Mouse (Mus musculus): Measurements from ENCODE around the gene Agtpbp1. TPM values are rescaled to one million over a fixed set of nuclear protein-coding genes. Genes with fewer than 3 reads are reported as not detected.
A peak's percentile ranks its signal among the peaks of the same experiment; 100 is the strongest.

The Agtpbp1 gene
- polyA plus RNA-seq, 1 experiment from 2014 or later: 11.6 TPM

DNA sequence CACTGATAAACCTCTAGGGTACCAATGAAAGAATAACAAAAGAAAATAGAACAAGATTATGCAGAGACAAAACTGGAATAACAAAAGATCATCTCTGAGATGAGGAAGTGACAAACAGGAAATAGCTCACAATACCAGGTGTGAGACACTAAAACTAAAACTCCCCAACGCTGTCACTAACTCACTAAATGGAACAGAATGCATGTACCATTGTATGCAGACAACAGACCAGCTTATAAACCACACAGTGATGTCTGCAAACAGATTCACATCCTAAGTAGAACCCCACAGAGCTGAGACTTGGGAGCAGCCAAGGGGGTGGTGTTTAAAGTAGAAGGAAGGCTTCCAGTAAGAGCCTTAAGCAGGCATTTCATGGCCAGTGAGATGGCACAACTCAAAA, 128.8 kb downstream of the Agtpbp1 start:
- Histone ChIP-seq H3K4me1 (peaks cover 35% of the 10 kb centered on the region), H3K4me3 (no peak overlapping the region), H3K9me3 (replicated peaks) (no peaks in the 10 kb centered on the region), H3K27ac (no peak overlapping the region), H3K27me3 (ENCODE audit: low read depth, poor library complexity, severe bottlenecking) (no peaks in the 10 kb centered on the region), H3K36me3 (no peaks in the 10 kb centered on the region)
- no peak for DNase-seq (ENCODE audit: low spot score)
- WGBS: 86% methylated on average over 1 of the region's 1 CpGs

DNA sequence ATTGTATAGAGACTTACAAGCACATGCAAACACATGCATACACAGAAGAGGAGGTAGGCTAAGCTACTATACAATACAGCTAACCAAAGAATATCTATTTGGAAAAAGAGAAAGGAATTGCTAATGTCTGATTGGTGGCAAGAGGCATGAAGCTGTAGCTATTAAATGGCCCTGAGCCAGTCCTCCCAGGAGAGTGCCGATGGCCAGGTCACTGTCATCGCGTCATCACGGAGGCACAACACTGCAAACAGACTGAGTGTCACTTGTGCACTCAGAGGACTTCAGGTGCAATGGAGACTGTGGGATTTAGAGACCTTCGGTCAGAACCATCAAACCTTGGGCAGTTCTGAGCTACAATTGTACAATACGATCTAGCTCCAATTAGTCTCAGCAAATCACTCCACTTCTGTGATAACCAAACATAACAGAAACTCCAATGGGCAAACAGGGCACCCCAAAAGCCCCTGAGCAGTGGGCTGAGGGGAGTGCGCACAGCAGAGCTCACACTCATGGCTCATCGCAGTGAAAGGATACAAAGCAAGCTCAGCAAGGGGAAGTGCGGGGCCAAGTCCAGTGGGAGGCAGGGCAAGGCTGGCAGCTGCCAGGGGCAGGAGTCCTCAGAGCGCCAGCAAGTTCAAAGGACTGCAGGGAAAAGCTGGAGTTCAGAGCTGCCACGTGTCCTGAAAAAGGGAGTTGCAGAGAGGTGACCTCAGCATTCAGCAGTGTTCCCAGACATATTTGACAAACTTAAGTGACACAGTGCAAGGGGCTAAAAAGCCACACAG, 130.8 kb downstream of the Agtpbp1 start:
- H3K4me1 ChIP-seq: peaks cover 35% of the 10 kb centered on the region
- H3K9me3 ChIP-seq (replicated peaks): no peaks in the 10 kb centered on the region
- no peak overlapping the region for H3K4me3 ChIP-seq
- WGBS: 92% methylated on average over 11 of the region's 11 CpGs
- no peak for DNase-seq (ENCODE audit: low spot score)
- peak overlapping the region; percentile 79; the same call in 1 of the 2 replicates for H3K27ac ChIP-seq
- no peaks in the 10 kb centered on the region for H3K36me3 ChIP-seq
- H3K27me3 ChIP-seq (ENCODE audit: low read depth, poor library complexity, severe bottlenecking): no peaks in the 10 kb centered on the region

DNA sequence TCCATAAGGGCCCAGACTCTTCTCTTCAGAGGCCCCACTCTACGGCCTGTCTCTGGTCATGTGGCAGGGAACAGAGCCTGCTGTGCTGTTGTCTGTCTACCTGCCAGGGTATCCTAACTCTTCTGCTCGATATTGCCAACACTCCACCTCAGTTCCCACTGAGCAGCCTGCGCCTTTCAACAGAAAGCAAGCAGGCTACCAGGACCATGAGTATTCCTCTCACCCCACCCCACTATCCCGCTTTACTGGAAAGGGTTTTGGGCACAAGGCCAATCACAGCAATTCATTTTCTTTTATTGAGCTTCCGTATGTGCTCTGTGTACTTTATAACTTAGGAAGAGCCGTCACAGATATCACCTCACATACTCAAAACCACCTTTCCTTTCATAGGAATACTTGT, 131.4 kb downstream of the Agtpbp1 start:
- H3K27me3 ChIP-seq (ENCODE audit: low read depth, poor library complexity, severe bottlenecking): no peaks in the 10 kb centered on the region
- no peaks in the 10 kb centered on the region for H3K9me3 ChIP-seq (replicated peaks)
- H3K4me1 ChIP-seq: peaks cover 35% of the 10 kb centered on the region
- H3K4me3 ChIP-seq: no peak overlapping the region
- no peak for DNase-seq (ENCODE audit: low spot score)
- peak overlapping the region; percentile 79 for H3K27ac ChIP-seq
- 92% methylated on average over 6 of the region's 6 CpGs for WGBS
- H3K36me3 ChIP-seq: no peaks in the 10 kb centered on the region

DNA sequence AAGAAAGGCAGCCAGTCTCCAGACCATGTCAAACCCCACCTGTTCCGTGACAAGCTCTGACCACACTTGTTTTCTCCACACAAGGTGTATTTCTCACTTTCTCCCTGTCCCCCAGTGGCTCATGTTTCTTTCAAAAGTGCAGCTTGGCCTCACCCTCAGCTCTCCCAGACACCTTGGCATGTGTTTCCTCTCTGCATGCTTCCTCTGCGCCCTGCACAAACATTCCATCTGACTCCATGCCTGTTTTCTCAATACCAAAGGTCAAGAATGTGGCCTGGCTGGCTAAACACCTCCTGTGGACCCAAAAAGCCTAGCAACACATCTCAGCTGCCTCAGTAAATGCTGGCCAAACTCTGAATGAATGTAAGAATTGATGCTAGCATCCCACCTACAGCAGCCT, 132.0 kb downstream of the Agtpbp1 start:
- peak; percentile 35 for DNase-seq (ENCODE audit: low spot score)
- Histone ChIP-seq H3K27ac (peak overlapping the region; percentile 79; the same call in 1 of the 2 replicates), H3K36me3 (no peaks in the 10 kb centered on the region), H3K4me1 (peaks cover 31% of the 10 kb centered on the region), H3K9me3 (replicated peaks) (no peaks in the 10 kb centered on the region), H3K27me3 (ENCODE audit: low read depth, poor library complexity, severe bottlenecking) (no peaks in the 10 kb centered on the region), H3K4me3 (no peak overlapping the region)
- 53% methylated on average over 2 of the region's 2 CpGs for WGBS

DNA sequence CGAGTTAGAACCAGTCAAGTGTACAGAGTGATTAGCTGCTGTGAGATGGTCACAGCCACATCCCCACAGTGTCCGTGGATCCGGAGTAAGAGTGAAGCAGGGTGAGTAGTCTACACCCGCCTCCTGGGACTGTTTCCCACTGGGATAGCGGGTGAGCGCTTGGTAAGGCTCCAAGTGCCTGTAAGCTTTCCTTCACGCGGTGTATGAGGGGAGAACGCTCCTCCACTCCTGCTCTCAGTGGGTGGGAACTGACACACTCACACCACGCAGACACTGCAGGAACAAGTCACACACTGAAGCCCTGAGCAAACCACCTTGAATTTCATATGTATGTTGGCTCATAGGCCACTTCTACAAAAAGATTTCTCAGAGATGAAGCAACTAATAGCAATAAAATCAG, 134.2 kb downstream of the Agtpbp1 start:
- no peak overlapping the region for H3K4me3 ChIP-seq
- 95% methylated on average over 10 of the region's 10 CpGs for WGBS
- no peaks in the 10 kb centered on the region for H3K36me3 ChIP-seq
- no peaks in the 10 kb centered on the region for H3K27me3 ChIP-seq (ENCODE audit: low read depth, poor library complexity, severe bottlenecking)
- peaks cover 31% of the 10 kb centered on the region for H3K4me1 ChIP-seq
- H3K9me3 ChIP-seq (replicated peaks): no peaks in the 10 kb centered on the region
- DNase-seq (ENCODE audit: low spot score): no peak
- no peak overlapping the region for H3K27ac ChIP-seq

DNA sequence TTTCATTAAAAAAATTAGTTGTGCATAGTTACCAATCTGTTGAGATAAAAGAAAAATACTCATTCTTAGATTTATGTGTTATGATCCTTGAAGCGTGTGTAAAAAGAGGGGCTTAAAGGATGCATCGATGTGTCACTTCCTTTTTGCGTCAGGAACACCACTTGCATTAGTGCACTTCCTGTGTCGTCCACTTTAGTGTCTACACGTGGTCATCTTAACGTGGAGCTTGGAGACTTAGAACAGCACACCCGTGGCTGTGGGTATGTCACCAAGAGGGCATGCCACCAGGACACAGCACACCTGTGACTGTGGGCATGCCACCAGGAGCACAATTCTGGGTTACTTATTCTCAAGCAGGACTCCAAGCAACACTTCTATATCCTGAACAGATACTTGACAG, 137.9 kb downstream of the Agtpbp1 start:
- 86% methylated on average over 7 of the region's 7 CpGs for WGBS
- H3K9me3 ChIP-seq (replicated peaks): no peaks in the 10 kb centered on the region

DNA sequence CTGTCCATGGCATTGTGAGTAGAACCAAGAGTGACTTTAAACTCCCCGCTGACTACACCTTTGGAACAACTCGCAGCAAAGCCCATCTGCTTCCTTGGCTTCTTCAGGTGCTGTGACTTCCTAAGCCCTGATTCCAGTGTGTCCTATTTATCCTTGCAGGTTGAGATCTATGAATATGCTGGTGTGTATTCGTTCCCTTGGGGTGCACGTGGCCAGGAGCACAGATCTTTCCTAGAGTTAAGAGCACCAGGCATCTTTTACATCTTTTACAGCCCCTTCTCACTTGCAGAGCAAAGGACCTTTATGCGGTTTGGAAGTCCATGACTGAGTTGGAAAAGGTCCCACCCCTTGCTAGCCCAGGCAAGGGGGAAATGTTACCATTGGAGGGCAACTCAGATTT, 139.8 kb downstream of the Agtpbp1 start:
- H3K36me3 ChIP-seq: no peaks in the 10 kb centered on the region
- H3K4me3 ChIP-seq: no peak overlapping the region
- no peaks in the 10 kb centered on the region for H3K27me3 ChIP-seq (ENCODE audit: low read depth, poor library complexity, severe bottlenecking)
- no peaks in the 10 kb centered on the region for H3K9me3 ChIP-seq (replicated peaks)
- no peak for DNase-seq (ENCODE audit: low spot score)
- WGBS: 87% methylated on average over 5 of the region's 5 CpGs
- H3K4me1 ChIP-seq: peaks cover 13% of the 10 kb centered on the region
- no peak overlapping the region for H3K27ac ChIP-seq

More for the DNA sequence above, 137.9 kb downstream of the Agtpbp1 start:
- no peaks in the 10 kb centered on the region for H3K27me3 ChIP-seq (ENCODE audit: low read depth, poor library complexity, severe bottlenecking)
- DNase-seq (ENCODE audit: low spot score): no peak
- H3K4me1 ChIP-seq: peaks cover 19% of the 10 kb centered on the region
- no peak overlapping the region for H3K4me3 ChIP-seq
- no peak overlapping the region for H3K27ac ChIP-seq
- H3K36me3 ChIP-seq: no peaks in the 10 kb centered on the region

DNA sequence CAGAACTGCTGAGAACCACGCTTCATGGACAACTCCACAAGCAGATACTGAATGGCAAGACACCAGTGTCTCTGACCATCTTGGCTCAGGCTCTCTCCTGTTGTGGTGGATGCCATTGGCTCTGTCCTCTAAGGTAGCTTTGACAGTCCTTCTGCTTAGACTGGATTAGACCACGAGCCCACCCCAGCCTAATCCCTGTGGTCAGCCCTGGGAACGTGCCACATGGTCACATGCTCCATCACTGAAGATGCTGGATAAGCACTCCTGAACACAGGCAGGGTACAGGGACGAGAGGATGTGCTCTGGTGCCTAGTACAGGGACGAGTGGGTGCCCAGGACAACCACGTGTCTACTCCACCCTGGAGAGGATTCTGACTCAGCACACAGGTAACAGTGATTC, 140.7 kb downstream of the Agtpbp1 start:
- H3K27me3 ChIP-seq (ENCODE audit: low read depth, poor library complexity, severe bottlenecking): no peaks in the 10 kb centered on the region
- H3K4me3 ChIP-seq: no peak overlapping the region
- H3K4me1 ChIP-seq: peaks cover 13% of the 10 kb centered on the region
- H3K9me3 ChIP-seq (replicated peaks): no peaks in the 10 kb centered on the region
- no peaks in the 10 kb centered on the region for H3K36me3 ChIP-seq
- no peak for DNase-seq (ENCODE audit: low spot score)
- no peak overlapping the region for H3K27ac ChIP-seq
- WGBS: 85% methylated on average over 6 of the region's 6 CpGs

DNA sequence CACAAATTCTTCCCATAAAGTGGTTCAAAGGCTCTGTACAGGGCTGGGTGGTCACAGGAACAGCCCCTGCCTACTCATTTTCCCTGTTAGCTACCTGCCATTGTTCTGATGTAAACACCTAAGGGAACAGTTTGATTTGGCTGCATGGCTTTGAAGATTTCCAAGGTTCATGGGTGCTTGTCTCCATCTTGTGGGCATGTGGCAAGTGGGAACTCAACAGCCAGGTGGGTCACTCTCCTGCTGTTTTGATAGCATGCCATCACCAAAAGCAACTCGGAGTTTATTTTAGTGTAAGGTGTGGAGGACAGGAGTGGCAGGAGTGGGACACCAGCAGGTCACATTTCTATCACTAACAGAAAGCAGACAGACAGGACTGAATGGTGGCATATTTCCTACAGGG, 145.3 kb downstream of the Agtpbp1 start:
- Histone ChIP-seq H3K9me3 (replicated peaks) (no peaks in the 10 kb centered on the region), H3K36me3 (no peaks in the 10 kb centered on the region), H3K27me3 (ENCODE audit: low read depth, poor library complexity, severe bottlenecking) (no peaks in the 10 kb centered on the region), H3K4me3 (no peak overlapping the region), H3K27ac (no peak overlapping the region), H3K4me1 (peaks cover 18% of the 10 kb centered on the region)
- no peak for DNase-seq (ENCODE audit: low spot score)
- 85% methylated on average over 1 of the region's 1 CpGs for WGBS

DNA sequence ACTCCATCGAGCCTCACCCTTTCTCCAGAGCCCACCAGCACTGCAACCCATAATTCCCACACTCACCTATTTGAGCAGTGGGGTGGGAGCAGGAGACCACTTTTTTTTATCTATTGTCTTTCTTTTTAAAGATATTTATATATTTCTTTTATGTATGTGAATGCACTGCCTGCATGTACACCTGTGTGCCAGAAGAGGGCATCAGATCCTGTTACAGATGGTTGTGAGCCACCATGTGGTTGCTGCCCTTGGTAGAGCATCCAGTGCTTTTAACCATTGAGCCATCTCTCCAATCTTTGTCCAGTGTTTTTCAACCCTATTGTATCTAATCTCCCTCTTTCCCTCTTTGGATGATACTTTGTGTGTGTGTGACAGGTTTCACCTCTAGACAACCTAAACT, 150.5 kb downstream of the Agtpbp1 start:
- Histone ChIP-seq H3K4me1 (peaks cover 17% of the 10 kb centered on the region), H3K4me3 (no peak overlapping the region), H3K27ac (no peak overlapping the region), H3K27me3 (ENCODE audit: low read depth, poor library complexity, severe bottlenecking) (no peaks in the 10 kb centered on the region), H3K9me3 (replicated peaks) (no peaks in the 10 kb centered on the region), H3K36me3 (no peaks in the 10 kb centered on the region)
- 100% methylated on average over 1 of the region's 1 CpGs for WGBS
- no peak for DNase-seq (ENCODE audit: low spot score)

DNA sequence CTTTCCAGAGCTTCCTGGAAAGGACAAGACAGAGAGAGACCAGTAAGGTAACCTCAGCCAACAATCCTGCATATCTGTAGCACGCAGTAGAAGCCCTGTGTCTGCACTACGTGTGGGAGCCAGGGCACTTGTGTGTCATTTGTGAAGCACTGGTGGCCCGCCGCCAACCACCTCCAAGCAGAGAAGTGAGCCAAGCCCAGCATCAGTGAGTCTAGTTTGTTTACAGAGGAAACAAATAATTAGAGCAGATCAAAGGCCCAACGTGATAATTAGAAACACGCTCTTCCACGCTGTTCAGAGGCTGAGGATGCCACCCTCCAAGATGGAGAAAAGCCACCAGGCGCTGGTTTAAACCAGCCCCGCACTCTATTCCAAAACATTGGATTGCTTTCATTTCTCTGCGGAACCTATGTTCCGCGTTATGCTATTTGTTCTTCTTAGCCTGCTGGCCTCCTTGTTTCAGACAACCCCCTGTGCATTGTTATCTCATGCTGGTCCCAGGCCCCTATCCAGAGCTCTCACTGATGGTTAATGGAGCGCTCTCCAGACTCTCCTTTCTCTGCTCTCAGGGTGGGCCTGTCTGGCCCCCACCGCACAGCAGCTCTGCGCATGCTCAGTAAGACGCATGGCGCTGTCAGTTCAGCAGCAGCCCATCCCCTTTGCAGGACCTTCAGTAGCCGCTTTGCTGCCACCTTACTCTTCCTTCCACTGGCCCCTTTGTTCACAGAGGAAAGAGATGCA, 153.7 kb downstream of the Agtpbp1 start:
- Histone ChIP-seq H3K4me3 (peak overlapping the region; percentile 20), H3K36me3 (no peaks in the 10 kb centered on the region), H3K27me3 (ENCODE audit: low read depth, poor library complexity, severe bottlenecking) (no peaks in the 10 kb centered on the region), H3K27ac (peak overlapping the region; percentile 68), H3K4me1 (peaks cover 11% of the 10 kb centered on the region), H3K9me3 (replicated peaks) (no peaks in the 10 kb centered on the region)
- DNase-seq (ENCODE audit: low spot score): peak; percentile 60
- 44% methylated on average over 18 of the region's 18 CpGs for WGBS

DNA sequence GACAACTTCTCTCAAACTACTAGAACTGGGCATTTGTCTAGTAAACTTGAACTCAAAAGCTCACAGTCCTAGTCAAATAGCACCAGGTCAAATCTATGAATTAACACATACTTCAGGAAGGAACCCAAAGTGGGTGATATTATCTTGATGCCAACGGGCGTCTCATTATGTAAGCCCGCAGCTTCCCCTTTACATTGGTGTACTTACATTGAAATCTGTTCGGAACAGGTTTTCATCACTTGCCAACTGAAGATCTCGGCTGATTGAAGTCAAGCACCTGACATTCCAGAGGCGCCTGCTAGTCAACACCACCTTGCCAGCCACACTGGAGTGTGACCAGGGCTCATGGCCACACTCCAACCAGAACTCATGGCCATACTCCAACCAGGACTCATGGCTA, 155.7 kb downstream of the Agtpbp1 start:
- peaks cover 11% of the 10 kb centered on the region for H3K4me1 ChIP-seq
- H3K4me3 ChIP-seq: no peak overlapping the region
- H3K36me3 ChIP-seq: no peaks in the 10 kb centered on the region
- no peaks in the 10 kb centered on the region for H3K27me3 ChIP-seq (ENCODE audit: low read depth, poor library complexity, severe bottlenecking)
- H3K27ac ChIP-seq: no peak overlapping the region
- no peaks in the 10 kb centered on the region for H3K9me3 ChIP-seq (replicated peaks)
- 94% methylated on average over 6 of the region's 6 CpGs for WGBS
- no peak for DNase-seq (ENCODE audit: low spot score)

DNA sequence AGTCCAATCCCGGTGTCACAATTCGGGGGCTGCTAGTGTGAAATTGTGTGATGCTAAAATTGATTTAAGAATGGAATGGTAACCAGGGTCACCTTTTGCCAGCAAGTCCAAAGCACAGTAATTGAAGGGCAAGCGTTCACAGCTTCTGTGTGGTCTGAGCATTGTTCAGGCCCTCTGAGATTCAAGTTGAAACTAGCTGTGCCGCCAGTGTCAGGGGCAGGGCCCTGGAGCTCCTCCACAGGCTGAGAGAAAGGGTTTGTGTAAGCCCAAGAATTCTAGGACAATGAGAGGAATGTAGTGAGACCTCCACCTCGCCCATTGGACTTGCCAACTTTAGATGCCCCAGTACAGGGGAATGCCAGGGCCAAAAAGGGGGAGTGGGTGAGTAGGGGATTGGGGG, 161.2 kb downstream of the Agtpbp1 start:
- no peak overlapping the region for H3K27ac ChIP-seq
- WGBS: 88% methylated on average over 5 of the region's 5 CpGs
- DNase-seq (ENCODE audit: low spot score): no peak

More for the DNA sequence above, 161.2 kb downstream of the Agtpbp1 start:
- no peak overlapping the region for H3K4me3 ChIP-seq
- H3K9me3 ChIP-seq (replicated peaks): no peaks in the 10 kb centered on the region
- peaks cover 9% of the 10 kb centered on the region for H3K4me1 ChIP-seq
- H3K36me3 ChIP-seq: no peaks in the 10 kb centered on the region
- H3K27me3 ChIP-seq (ENCODE audit: low read depth, poor library complexity, severe bottlenecking): no peaks in the 10 kb centered on the region

Data from limb, embryonic 10.5 days (tissue).